Mouse (Mus musculus) left cerebral cortex, postnatal 36 days (tissue): ENCODE data around the gene Alg12. TPM values are rescaled to one million over a fixed set of nuclear protein-coding genes. Genes with fewer than 3 reads are reported as not detected.
"Not testable (repeated sequence)": the region's sequence is repeated elsewhere in the genome, so short reads cannot be mapped to it uniquely, and the experiment has no call there.

Source experiments
- DNase-seq, 2 experiments: peaks; one replicate each; pipeline ENCODE4 v3.0.0; 2021 to 2022; ENCODE audit warnings: low spot score in 2 of 2, mixed read lengths in 1 of 2
- intact Hi-C: fragments of 180-260 bp; cut with DNase I; formaldehyde crosslinking; loops from one replicate; pipeline ENCODE4 v1.15.1; 2025
- total RNA-seq, 2 experiments: library from RNA; stranded (reverse); gene quantifications; 2 replicates each; pipeline ENCODE4 v1.2.3; 2021

Gene Alg12
- total RNA-seq, 2 experiments from 2014 or later: 12.8 to 15.7 TPM

GRCm38 (mm10) chr15:88810369-88810768 is 8.7 kb downstream of the Alg12 start:
- DNase-seq: no peak
- intact Hi-C loops: no loop called here

- intact Hi-C loops: no loop called here
- DNase-seq: no peak
Observed at GRCm38 (mm10) chr15:88808121-88808520, 11.0 kb downstream of the Alg12 start.

- no peak for DNase-seq
- intact Hi-C loops: no loop called here
Observed at GRCm38 (mm10) chr15:88802348-88802747, 16.8 kb downstream of the Alg12 start.

GRCm38 (mm10) chr15:88801903-88802302 is 17.2 kb downstream of the Alg12 start:
- intact Hi-C loops: no loop called here
- no peak for DNase-seq

GRCm38 (mm10) chr15:88800921-88801354 is 18.2 kb downstream of the Alg12 start:
- intact Hi-C loops: no loop called here
- no peak for DNase-seq

GRCm38 (mm10) chr15:88799950-88800371 is 19.2 kb downstream of the Alg12 start:
- intact Hi-C loops: no loop called here
- no peak for DNase-seq

GRCm38 (mm10) chr15:88794729-88795128 is 24.4 kb downstream of the Alg12 start:
- DNase-seq, intact Hi-C loops: not testable (repeated sequence)

GRCm38 (mm10) chr15:88792140-88792850 is 26.8 kb downstream of the Alg12 start:
- intact Hi-C loops: no loop called here
- no peak for DNase-seq

- DNase-seq, intact Hi-C loops: not testable (repeated sequence)
Observed at GRCm38 (mm10) chr15:88774630-88775029, 44.5 kb downstream of the Alg12 start.

GRCm38 (mm10) chr15:88768537-88768936 is 50.6 kb downstream of the Alg12 start:
- intact Hi-C loops: no loop called here
- DNase-seq: no peak

- intact Hi-C loops, DNase-seq: not testable (repeated sequence)
Observed at GRCm38 (mm10) chr15:88766139-88766538, 53.0 kb downstream of the Alg12 start.

GRCm38 (mm10) chr15:88761551-88761950 is 57.6 kb downstream of the Alg12 start:
- DNase-seq: no peak
- intact Hi-C loops: no loop called here

GRCm38 (mm10) chr15:88758061-88758460 is 61.1 kb downstream of the Alg12 start:
- DNase-seq: no peak
- intact Hi-C loops: no loop called here

GRCm38 (mm10) chr15:88755761-88756160 is 63.4 kb downstream of the Alg12 start:
- DNase-seq: no peak
- intact Hi-C loops: no loop called here

Other genes starting within 250 kb of the Alg12 start
- gene Zdhhc25, start 219.0 kb downstream of the Alg12 start, total RNA-seq: not detected
- gene Brd1, start 85.1 kb downstream of the Alg12 start, total RNA-seq: 10 to 100 TPM; 50.7 to 55.8 TPM
- gene Zbed4, start 67.7 kb downstream of the Alg12 start, total RNA-seq: 10 to 100 TPM in 1 of 2 experiments, 1 to 10 TPM in 1; 9.8 to 11.4 TPM
- 10 to 100 TPM; 17.5 to 26.0 TPM for gene Creld2, start 328 bp upstream of the Alg12 start, total RNA-seq
- 10 to 100 TPM; 35.0 to 51.0 TPM for gene Pim3, start 42.9 kb upstream of the Alg12 start, total RNA-seq
- 1 to 10 TPM; 1.1 to 2.1 TPM for gene Ttll8, start 135.1 kb upstream of the Alg12 start, total RNA-seq
- gene Mlc1, start 159.7 kb upstream of the Alg12 start, total RNA-seq: 100 to 1,000 TPM in 1 of 2 experiments, 10 to 100 TPM in 1; 99.9 to 111 TPM
- not detected for gene Mov10l1, start 163.6 kb upstream of the Alg12 start, total RNA-seq
- gene Panx2, start 240.4 kb upstream of the Alg12 start, total RNA-seq: 100 to 1,000 TPM; 100 to 103 TPM